Mouse (Mus musculus) liver, postnatal 0 days (tissue): ENCODE results near the gene Flna.

ENCODE experiments used
- CTCF ChIP-seq: sonication (generic); IDR thresholded peaks from 2 replicates; pipeline ENCODE4 v1.5.1; 2016; ENCODE audit warnings: antibody characterized with exemption, low read depth
- EP300 ChIP-seq: IDR thresholded peaks from 2 replicates; pipeline ENCODE4 v1.6.1; 2016; ENCODE audit warnings: antibody characterized with exemption, low read depth, mild to moderate bottlenecking

DNA sequence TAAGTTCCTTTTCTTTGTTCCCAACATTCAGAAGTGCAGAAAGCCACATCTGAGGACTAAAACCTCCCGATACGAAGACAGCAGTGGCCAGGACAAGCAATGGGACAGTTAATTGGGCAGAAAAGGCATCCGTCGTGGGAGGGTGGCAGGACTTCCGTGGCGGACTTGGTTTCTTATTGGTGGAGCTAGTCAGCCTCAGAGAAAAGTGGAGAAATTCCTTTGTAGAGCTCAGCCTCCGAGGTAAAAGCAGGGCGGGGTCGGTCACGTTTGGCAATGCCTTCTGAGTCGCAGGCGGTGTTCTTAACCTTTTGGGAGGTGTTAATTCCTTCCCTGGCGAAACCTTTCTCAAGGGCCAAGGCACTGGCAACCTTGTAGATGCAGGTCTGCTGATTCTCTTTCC lies 30.2 kb downstream of the Flna start:
- TF ChIP-seq CTCF (no peak), EP300 (no peak)
